Mouse (Mus musculus): Measurements from ENCODE around the gene Trpm8.

DNA sequence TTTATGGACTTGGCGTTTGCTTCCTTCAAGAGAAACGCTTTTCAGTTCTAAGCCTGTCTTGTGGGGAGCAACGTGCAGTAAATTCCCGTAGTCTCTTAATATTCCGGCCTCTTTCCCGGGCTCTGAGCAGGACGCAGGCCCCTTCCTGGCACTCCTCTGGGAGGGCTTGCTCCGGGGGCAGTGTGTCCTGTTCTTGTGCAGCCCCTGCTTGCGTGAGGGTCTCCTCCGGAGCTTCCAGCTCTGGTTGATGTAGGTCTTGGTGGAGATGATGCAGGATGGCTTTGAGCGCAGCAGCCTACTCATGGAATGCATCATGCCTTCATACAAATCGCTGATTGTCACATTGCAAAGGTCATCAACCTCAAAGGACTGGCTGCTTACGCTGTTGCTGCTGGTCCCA is 11.3 kb upstream of the Trpm8 start:
- TF ChIP-seq CTCF (IDR thresholded peaks at IDR 0.05; ENCODE audit: low read depth) (no peak), EP300 (IDR thresholded peaks at IDR 0.05; ENCODE audit: low read depth) (no peak)

All from heart, postnatal 0 days (tissue).